In genomic region chr10:29144612-29145405, GRCm38 (mm10) we compare ENCODE assay signal across 11 mouse cellular contexts. TPM values are rescaled to one million over a fixed set of nuclear protein-coding genes. Genes with fewer than 3 reads are reported as not detected.
DNase-seq lines count a peak whose midpoint lies in the region; ATAC-seq and TF ChIP-seq lines count a peak whose summit lies in the region.
"Had no signal": no experiment of that assay in that cellular context is flagged by ENCODE, and none has a peak within 500 bp of the region (broad histone marks: within the 10 kb centered on the region; RNA-seq: fewer than 3 reads in every experiment).

No protein-coding gene starts in this region.

- H3K9ac ChIP-seq in forebrain, embryonic 12.5 days = peak overlapping the region; percentile 68
- H3K9ac ChIP-seq: heart, embryonic 15.5 days had no signal

- no peak for ATAC-seq in G1E (ENCODE audit: extremely low read depth, insufficient number of reproducible peaks, low FRiP score, poor library complexity, severe bottlenecking)
- no peak for ATAC-seq in forebrain, embryonic 12.5 days (ENCODE audit: low FRiP score)
- ATAC-seq in inflammation-experienced regulatory T-cells, adult 6 months = no peak
- ATAC-seq in megakaryocyte, adult 5-6 weeks (ENCODE audit: poor library complexity, severe bottlenecking) = no peak

- 11% methylated on average over 12 of the region's 12 CpGs for WGBS in forebrain, embryonic 12.5 days
- WGBS in midbrain, embryonic 10.5 days = 21% methylated on average over 12 of the region's 12 CpGs

- H3K27me3 ChIP-seq in E14TG2a.4 (ENCODE audit: insufficient read depth, low read length) = peaks cover 30% of the 10 kb centered on the region
- H3K27me3 ChIP-seq in G1E (ENCODE audit: insufficient read depth, low read length) = peaks cover 8% of the 10 kb centered on the region; the same call in 1 of the 2 replicates
- no peaks in the 10 kb centered on the region for H3K27me3 ChIP-seq in forebrain, embryonic 12.5 days
- peaks cover 15% of the 10 kb centered on the region for H3K27me3 ChIP-seq in midbrain, embryonic 10.5 days (ENCODE audit: low read depth, poor library complexity, severe bottlenecking)

- no peak for DNase-seq in G1E (ENCODE audit: low spot score)
- DNase-seq in midbrain, embryonic 10.5 days (ENCODE audit: low spot score) = no peak
- DNase-seq in adrenal gland, adult (ENCODE audit: inconsistent age in 2 of 2, low spot score in 1 of 2) = no peak
- DNase-seq: lung, adult 2 months had no signal

- H3K9me3 ChIP-seq in E14TG2a.4 (ENCODE audit: low read length) (no peaks in the 10 kb centered on the region), G1E (replicated peaks) (no peaks in the 10 kb centered on the region)
- no peaks in the 10 kb centered on the region for H3K9me3 ChIP-seq in forebrain, embryonic 12.5 days
- H3K9me3 ChIP-seq in midbrain, embryonic 10.5 days (replicated peaks) = no peaks in the 10 kb centered on the region
- H3K9me3 ChIP-seq: heart, embryonic 15.5 days had no signal

- peak overlapping the region; percentile 84 for H3K4me2 ChIP-seq in forebrain, embryonic 12.5 days

- H3K27ac ChIP-seq in forebrain, embryonic 12.5 days = peak overlapping the region; percentile 92
- H3K27ac ChIP-seq in midbrain, embryonic 10.5 days (replicated peaks) = peak overlapping the region; percentile 96
- H3K27ac ChIP-seq: heart, embryonic 15.5 days had no signal

- H3K4me3 ChIP-seq in E14TG2a.4 (replicated peaks; ENCODE audit: low read length) = peak overlapping the region; percentile 80
- peak overlapping the region; percentile 71 for H3K4me3 ChIP-seq in G1E (ENCODE audit: low read depth, low read length)
- peak overlapping the region; percentile 72 for H3K4me3 ChIP-seq in forebrain, embryonic 12.5 days (replicated peaks)
- peak overlapping the region; percentile 79 for H3K4me3 ChIP-seq in midbrain, embryonic 10.5 days
- H3K4me3 ChIP-seq: erythroblast, embryonic 14.5 days had no signal

- peaks cover 52% of the 10 kb centered on the region for H3K4me1 ChIP-seq in E14TG2a.4 (replicated peaks; ENCODE audit: low read depth, low read length)
- peaks cover 27% of the 10 kb centered on the region for H3K4me1 ChIP-seq in G1E (ENCODE audit: insufficient read depth, low read depth, low read length)
- peaks cover 30% of the 10 kb centered on the region for H3K4me1 ChIP-seq in forebrain, embryonic 12.5 days
- H3K4me1 ChIP-seq in midbrain, embryonic 10.5 days = peaks cover 43% of the 10 kb centered on the region

- TF ChIP-seq CTCF in E14TG2a.4 (conservative IDR thresholded peaks at IDR 0.05; ENCODE audit: low read length) = no peak
- TF ChIP-seq CTCF in G1E (IDR thresholded peaks at IDR 0.05; ENCODE audit: low read depth, low read length) = no peak

- H3K36me3 ChIP-seq in E14TG2a.4 (ENCODE audit: insufficient read depth, low read length) (no peaks in the 10 kb centered on the region), G1E (replicated peaks) (peaks cover 4% of the 10 kb centered on the region)
- 0 out of 2 replicates have a peak, but pooled peaks cover 4% of the 10 kb centered on the region for H3K36me3 ChIP-seq in forebrain, embryonic 12.5 days (replicated peaks)
- H3K36me3 ChIP-seq in midbrain, embryonic 10.5 days = peaks cover 11% of the 10 kb centered on the region
- H3K36me3 ChIP-seq: heart, embryonic 15.5 days had no signal

RNA-seq across cellular contexts. Expression of gene Soga3, which starts 1.2 kb away (rescaled TPM):
- total RNA-seq in G1E (2014; fragmentation: Nextera tagmentation) = 2.0 TPM in 2 replicates
- 1.3 and 2.2 TPM in 2 replicates for total RNA-seq in G1E (2017)
- 11.7 and 17.6 TPM in 2 replicates for polyA plus RNA-seq in G1E (2012)
- polyA plus RNA-seq in forebrain, embryonic 12.5 days (2016; fragmentation: Nextera tagmentation; extraction: Ambion mirVana) = 67.4 and 71.0 TPM in 2 replicates
- 14.5 and 24.2 TPM in 2 replicates for polyA plus RNA-seq in midbrain, embryonic 10.5 days (2016; fragmentation: Nextera tagmentation; extraction: Ambion mirVana)
- polyA plus RNA-seq in inflammation-experienced regulatory T-cells, adult 6 months (2017; shearing (Covaris generic)) = not detected
- total RNA-seq in megakaryocyte, adult 5-6 weeks (2015) = not detected in 2 replicates
- not detected in 2 replicates for total RNA-seq in megakaryocyte, adult 5-6 weeks (2017)
- polyA plus RNA-seq: erythroblast, embryonic 14.5 days; spleen, adult 2 months had no signal

RNA-seq across cellular contexts. Expression of gene Gm49353, which starts 53.9 kb away (rescaled TPM):
- total RNA-seq in G1E (2014; fragmentation: Nextera tagmentation) = not detected in 2 replicates
- not detected in 2 replicates for total RNA-seq in G1E (2017)
- polyA plus RNA-seq in G1E (2012) = not detected in 2 replicates
- 7.6 and 8.5 TPM in 2 replicates for polyA plus RNA-seq in forebrain, embryonic 12.5 days (2016; fragmentation: Nextera tagmentation; extraction: Ambion mirVana)
- polyA plus RNA-seq in midbrain, embryonic 10.5 days (2016; fragmentation: Nextera tagmentation; extraction: Ambion mirVana) = 1.1 and 2.0 TPM in 2 replicates
- polyA plus RNA-seq in inflammation-experienced regulatory T-cells, adult 6 months (2017; shearing (Covaris generic)) = not detected
- total RNA-seq in megakaryocyte, adult 5-6 weeks (2015) = not detected in 2 replicates
- total RNA-seq in megakaryocyte, adult 5-6 weeks (2017) = not detected in 2 replicates
- polyA plus RNA-seq: erythroblast, embryonic 14.5 days; heart, embryonic 15.5 days; lung, adult 2 months; spleen, adult 2 months had no signal

Comparison
In these comparisons a context has a peak if more than half of its experiments do, and no peak if none do; other contexts are left out.
1. RNA of gene Soga3, which starts 1.2 kb away (polyA plus RNA-seq): 67.4 to 71.0 TPM in forebrain, embryonic 12.5 days, 14.5 to 24.2 TPM in midbrain, embryonic 10.5 days and 11.7 to 17.6 TPM in G1E; not detected in inflammation-experienced regulatory T-cells, adult 6 months; every median in the first group is over 10 times any median in the second.
2. Peak in every context shown above with its lines, with median percentiles within 50 percentile points of each other: H3K4me3 ChIP-seq.